Mouse (Mus musculus) G1E (cell line): ENCODE results near the gene Faf2.

ENCODE experiments used
- CTCF ChIP-seq: IDR thresholded peaks from 2 replicates; pipeline ENCODE4 v1.5.1; 2012; ENCODE audit warnings: low read depth, low read length, inconsistent platforms, mixed read lengths
- GATA1 ChIP-seq: IDR thresholded peaks from 2 replicates; pipeline ENCODE4 v1.6.1; 2012; ENCODE audit warnings: borderline replicate concordance, low read length, inconsistent platforms, mixed read lengths
- POLR2AphosphoS5 ChIP-seq: IDR thresholded peaks from 2 replicates; pipeline ENCODE4 v1.6.1; 2012; ENCODE audit warnings: low read depth, low read length, inconsistent platforms; ENCODE audit not compliant: insufficient replicate concordance

- no peak for TF ChIP-seq POLR2AphosphoS5
- no peak for TF ChIP-seq CTCF
- no peak for TF ChIP-seq GATA1
Measured at GRCm38 (mm10) chr13:54581385-54581784, 40.2 kb upstream of the Faf2 start.
